Mouse (Mus musculus) embryonic facial prominence, embryonic 15.5 days (tissue): ENCODE results near the gene Cwc15. TPM values are rescaled to one million over a fixed set of nuclear protein-coding genes. Genes with fewer than 3 reads are reported as not detected.
"Not testable (repeated sequence)": the region's sequence is repeated elsewhere in the genome, so short reads cannot be mapped to it uniquely, and the experiment has no call there.

Experiments
- ATAC-seq: fragments of 200-750 bp; cut with Nextera tagmentation; 2 replicates; pipeline ENCODE4 v1.8.0; 2017; ENCODE audit warnings: low read depth, moderate TSS enrichment; ENCODE audit not compliant: insufficient number of reproducible peaks, low FRiP score, low TSS enrichment
- H3K27ac ChIP-seq: fragments of 300-500 bp; sonication (generic); replicated peaks from 2 replicates; pipeline ENCODE4 v1.5.1; 2015; ENCODE audit warnings: mild to moderate bottlenecking, inconsistent platforms
- H3K27me3 ChIP-seq: fragments of 300-500 bp; sonication (generic); 2 replicates; pipeline ENCODE4 v1.6.1; 2015; ENCODE audit warnings: inconsistent platforms
- H3K36me3 ChIP-seq: fragments of 300-500 bp; sonication (generic); 2 replicates; pipeline ENCODE4 v1.6.1; 2015; ENCODE audit warnings: mild to moderate bottlenecking, inconsistent platforms
- H3K4me1 ChIP-seq: fragments of 300-500 bp; sonication (generic); 2 replicates; pipeline ENCODE4 v1.6.1; 2015; ENCODE audit warnings: inconsistent platforms
- H3K4me2 ChIP-seq: fragments of 300-500 bp; sonication (generic); replicated peaks from 2 replicates; pipeline ENCODE4 v1.6.1; 2015; ENCODE audit warnings: mild to moderate bottlenecking, inconsistent platforms
- H3K4me3 ChIP-seq: fragments of 300-500 bp; sonication (generic); replicated peaks from 2 replicates; pipeline ENCODE4 v1.5.1; 2015; ENCODE audit warnings: mild to moderate bottlenecking, inconsistent platforms
- H3K9ac ChIP-seq: fragments of 300-500 bp; sonication (generic); 2 replicates; pipeline ENCODE4 v1.6.1; 2015; ENCODE audit warnings: inconsistent platforms
- H3K9me3 ChIP-seq: fragments of 300-500 bp; sonication (generic); replicated peaks from 2 replicates; pipeline ENCODE4 v1.6.1; 2016; ENCODE audit warnings: inconsistent platforms
- WGBS: fragments of 180-500 bp; shearing (Covaris S2); methylation state at CpG from one replicate; pipeline ENCODE4 v1.1.7; 2015; 5-methylcytosine and 5-hydroxymethylcytosine counted together
- polyA plus RNA-seq: library from polyadenylated mRNA; unstranded; fragments of >200 nt; fragmentation: Nextera tagmentation; extraction: Ambion mirVana; gene quantifications from 2 replicates; pipeline ENCODE4 v1.2.1, GENCODE M21; 2015

Gene Cwc15
- polyA plus RNA-seq: 144 and 152 TPM in 2 replicates

DNA sequence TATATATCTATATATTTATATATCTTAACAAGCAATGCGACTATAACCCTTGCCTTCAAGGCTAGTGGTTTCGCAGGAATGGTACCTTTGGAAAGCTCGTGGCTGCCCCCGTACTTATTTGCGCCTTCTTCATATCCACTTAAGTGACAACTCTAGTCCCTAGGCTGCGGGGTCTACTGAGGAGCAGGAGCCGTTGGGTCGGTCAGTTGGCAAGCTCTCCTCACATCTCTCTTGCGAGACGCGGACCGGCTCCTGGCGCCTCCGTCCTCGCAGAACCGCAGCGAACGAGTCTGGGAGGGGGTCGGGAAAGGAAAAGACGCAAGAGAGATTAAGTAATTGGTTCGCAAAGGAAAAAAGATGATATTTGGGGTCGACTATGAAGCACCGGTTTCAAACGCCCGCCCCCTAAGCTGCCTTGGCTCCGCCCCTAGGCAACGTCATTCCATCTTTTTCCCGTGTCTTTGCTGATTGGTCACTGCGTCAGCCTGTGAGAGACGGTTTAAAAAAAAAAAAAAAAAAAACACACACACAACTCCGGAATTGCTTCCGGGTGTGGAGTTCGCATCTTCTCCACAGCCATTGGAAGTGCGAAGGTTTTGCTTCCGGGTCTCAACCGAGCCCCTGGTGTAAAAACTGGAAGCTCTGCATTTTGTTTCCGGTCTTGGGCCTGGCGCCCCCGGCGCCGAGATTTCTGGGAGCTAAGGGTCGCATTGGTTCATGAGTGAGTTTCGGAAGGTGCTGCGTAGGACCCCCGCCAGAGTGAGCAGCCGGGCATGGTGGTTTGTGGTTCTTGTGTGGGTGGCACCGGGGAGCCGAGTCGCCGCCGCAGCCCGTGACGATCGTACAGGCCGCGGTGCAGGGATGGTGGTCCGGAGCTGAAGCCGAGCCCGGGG lies at the start of gene Cwc15, which contains the start of gene Kdm4d:
Gene Cwc15, plus strand, starts transcription at position 595 of the 893 bp plus-strand sequence.
Gene Kdm4d, minus strand, starts transcription at position 460 of the 893 bp plus-strand sequence.
- peak; percentile 99 for ATAC-seq

DNA sequence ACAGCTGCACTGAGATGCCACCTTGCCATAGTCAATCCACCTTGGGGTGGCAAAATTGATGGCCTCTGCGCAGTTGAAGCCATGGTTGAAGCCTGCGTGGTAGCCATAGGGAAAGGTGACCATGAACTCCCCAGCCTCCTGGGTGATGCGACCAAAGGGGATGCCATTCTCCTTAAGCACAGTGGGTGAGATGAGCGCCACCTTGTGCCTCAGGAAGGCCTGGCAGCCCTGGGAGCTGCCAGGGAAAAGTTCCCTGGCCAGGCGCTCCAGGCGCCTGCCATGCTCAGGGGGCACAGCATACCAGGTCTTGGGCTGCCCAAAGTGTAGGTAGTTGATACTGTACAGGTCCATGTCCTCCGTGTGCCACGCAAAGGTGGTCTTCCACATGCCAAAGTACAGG lies 49.3 kb upstream of the Cwc15 start:
- H3K4me3 ChIP-seq, H3K9me3 ChIP-seq, H3K4me2 ChIP-seq, H3K27ac ChIP-seq, H3K9ac ChIP-seq, H3K4me1 ChIP-seq, ATAC-seq, H3K27me3 ChIP-seq, H3K36me3 ChIP-seq: not testable (repeated sequence)
- 64% methylated on average over 8 of the region's 8 CpGs for WGBS

More for the DNA sequence above, at the start of gene Cwc15, which contains the start of gene Kdm4d:
- under 1% methylated on average over 59 of the region's 59 CpGs for WGBS
- H3K4me1 ChIP-seq: peaks cover 10% of the 10 kb centered on the region
- peak within 1 kb of the TSS; percentile 66 for H3K4me2 ChIP-seq
- no peaks in the 10 kb centered on the region for H3K9me3 ChIP-seq
- peaks cover 30% of the 10 kb centered on the region for H3K36me3 ChIP-seq
- no peaks in the 10 kb centered on the region for H3K27me3 ChIP-seq
- H3K4me3 ChIP-seq: peak within 1 kb of the TSS; percentile 85
- peak within 1 kb of the TSS; percentile 76 for H3K27ac ChIP-seq
- peak within 1 kb of the TSS; percentile 80 for H3K9ac ChIP-seq

DNA sequence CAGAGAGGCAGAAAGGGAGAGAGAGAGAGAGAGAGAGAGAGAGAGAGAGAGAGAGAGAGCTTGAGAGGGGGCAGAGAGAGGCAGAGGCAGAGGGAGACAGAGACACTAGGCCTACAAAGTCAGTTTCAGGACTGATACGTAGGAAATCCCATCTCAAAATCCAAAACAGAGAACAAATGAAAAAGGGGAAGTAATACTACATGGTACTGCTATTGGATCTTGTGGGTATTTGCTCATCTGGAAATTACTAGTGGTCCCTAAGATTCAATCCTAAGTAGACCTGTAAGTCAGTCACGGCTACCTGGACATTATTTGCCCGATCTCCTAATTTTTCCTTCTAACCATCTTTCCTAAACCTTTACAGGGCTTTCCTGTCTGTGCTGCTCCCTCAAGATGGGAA lies 44.1 kb upstream of the Cwc15 start:
- H3K4me3 ChIP-seq: no peak overlapping the region
- H3K27me3 ChIP-seq: no peaks in the 10 kb centered on the region
- no peak overlapping the region for H3K9ac ChIP-seq
- ATAC-seq: no peak
- 89% methylated on average over 3 of the region's 3 CpGs for WGBS
- no peaks in the 10 kb centered on the region for H3K4me1 ChIP-seq
- no peaks in the 10 kb centered on the region for H3K9me3 ChIP-seq
- H3K4me2 ChIP-seq: no peak overlapping the region
- no peaks in the 10 kb centered on the region for H3K36me3 ChIP-seq
- no peak overlapping the region for H3K27ac ChIP-seq

DNA sequence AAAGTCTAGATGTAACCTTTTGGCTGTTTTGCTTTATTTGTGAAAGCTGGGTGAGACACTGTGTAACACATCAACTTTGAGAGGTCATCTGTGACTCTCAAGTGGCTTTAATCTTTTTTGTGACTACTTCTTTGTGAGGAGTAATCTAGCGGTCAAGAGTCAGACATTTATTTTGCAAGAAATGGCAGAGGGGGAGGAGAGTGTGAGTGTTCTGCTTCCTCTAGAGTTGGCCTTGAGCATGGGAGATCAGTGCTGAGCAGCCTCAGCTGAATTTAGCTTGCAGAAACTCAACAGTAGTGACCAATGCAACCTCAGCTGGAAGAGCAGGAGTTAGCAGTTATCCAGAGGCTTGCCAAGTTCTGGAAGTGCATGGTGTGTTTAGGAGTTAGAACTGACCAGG lies 37.9 kb upstream of the Cwc15 start:
- H3K4me3 ChIP-seq, H3K4me2 ChIP-seq, H3K27ac ChIP-seq, H3K27me3 ChIP-seq, H3K36me3 ChIP-seq, H3K9me3 ChIP-seq, H3K4me1 ChIP-seq, ATAC-seq, H3K9ac ChIP-seq: not testable (repeated sequence)
- 100% methylated on average over 1 of the region's 1 CpGs for WGBS

DNA sequence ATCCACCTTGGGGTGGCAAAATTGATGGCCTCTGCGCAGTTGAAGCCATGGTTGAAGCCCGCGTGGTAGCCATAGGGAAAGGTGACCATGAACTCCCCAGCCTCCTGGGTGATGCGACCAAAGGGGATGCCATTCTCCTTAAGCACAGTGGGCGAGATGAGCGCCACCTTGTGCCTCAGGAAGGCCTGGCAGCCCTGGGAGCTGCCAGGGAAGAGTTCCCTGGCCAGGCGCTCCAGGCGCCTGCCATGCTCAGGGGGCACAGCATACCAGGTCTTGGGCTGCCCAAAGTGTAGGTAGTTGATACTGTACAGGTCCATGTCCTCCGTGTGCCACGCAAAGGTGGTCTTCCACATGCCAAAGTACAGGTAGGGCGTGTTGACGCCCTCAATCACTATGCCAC lies 36.7 kb upstream of the Cwc15 start:
- not testable (repeated sequence) for H3K36me3 ChIP-seq, H3K27ac ChIP-seq, H3K4me2 ChIP-seq, ATAC-seq, H3K4me1 ChIP-seq, H3K9ac ChIP-seq, H3K9me3 ChIP-seq, H3K4me3 ChIP-seq, H3K27me3 ChIP-seq
- WGBS: 77% methylated on average over 12 of the region's 12 CpGs

DNA sequence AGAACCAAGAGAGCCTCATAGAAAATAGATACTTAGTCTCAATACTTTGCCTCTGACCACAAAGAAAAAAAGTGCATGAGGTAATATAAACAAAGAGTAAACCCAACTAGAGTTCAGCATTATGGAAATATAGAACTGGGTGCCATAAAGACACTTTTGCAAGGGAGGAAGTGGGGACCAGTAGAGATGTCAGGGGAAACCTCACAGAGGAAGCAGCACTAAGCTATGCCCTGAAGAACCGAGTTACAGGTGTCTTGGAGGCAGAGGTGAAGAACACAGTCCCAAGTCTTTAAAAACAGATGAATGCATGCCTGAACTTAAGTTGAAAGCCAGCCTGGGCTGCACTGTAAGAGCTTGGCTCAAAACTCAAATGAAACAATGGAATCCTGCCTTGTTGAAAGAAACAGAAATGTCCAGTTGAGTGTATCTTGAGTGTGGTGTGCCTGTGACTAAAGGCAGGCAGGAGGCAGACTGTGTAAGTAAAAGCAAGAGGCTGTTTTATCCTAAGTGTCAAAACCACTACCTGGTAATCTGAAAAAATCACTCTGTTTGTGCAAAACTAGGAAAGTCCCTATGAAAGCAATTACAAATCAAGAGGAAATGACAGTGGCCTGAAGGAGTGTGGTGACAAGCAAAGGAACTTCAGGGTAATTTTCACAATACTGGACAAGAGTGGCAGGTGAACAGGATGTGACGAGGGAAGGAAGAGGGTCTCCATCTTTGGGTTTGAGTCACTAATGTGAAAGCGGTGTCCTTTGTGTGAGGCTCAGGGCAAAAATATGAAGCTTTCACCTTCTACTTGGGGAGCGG lies 1.3 kb upstream of the Cwc15 start:
- ATAC-seq: no peak
- no peak overlapping the region for H3K9ac ChIP-seq
- peaks cover 21% of the 10 kb centered on the region for H3K36me3 ChIP-seq
- H3K4me1 ChIP-seq: peaks cover 10% of the 10 kb centered on the region
- 80% methylated on average over 4 of the region's 4 CpGs for WGBS
- H3K4me3 ChIP-seq: peak overlapping the region; percentile 85
- H3K4me2 ChIP-seq: peak overlapping the region; percentile 66
- no peaks in the 10 kb centered on the region for H3K27me3 ChIP-seq
- H3K27ac ChIP-seq: no peak overlapping the region
- H3K9me3 ChIP-seq: no peaks in the 10 kb centered on the region

DNA sequence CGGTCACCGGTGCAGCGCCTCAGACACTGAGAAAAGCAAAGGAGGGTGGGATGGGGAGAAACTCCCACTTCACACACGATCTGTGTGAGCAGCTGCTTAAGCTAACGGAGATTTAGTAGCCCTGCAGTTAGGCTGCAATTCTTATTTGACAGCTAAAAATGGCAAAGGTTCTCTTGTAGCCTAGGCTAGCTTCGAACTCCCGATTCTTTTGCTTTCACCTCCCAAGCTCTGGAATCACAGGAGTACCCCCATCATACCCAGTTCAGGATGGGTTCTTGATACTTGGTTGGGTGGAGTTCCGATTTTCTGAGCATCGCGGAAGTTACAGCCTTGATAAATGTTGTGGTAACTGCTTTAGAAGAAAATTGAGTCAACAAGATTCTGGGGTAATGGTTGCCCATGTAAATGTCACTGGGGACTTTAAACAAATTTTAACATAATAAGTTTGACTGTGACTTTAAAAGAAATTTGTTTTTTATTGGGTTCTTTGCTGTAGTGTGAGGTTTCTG lies 553 bp downstream of the Cwc15 start:
- ATAC-seq: no peak
- WGBS: 5% methylated on average over 10 of the region's 10 CpGs
- peak overlapping the region; percentile 85 for H3K4me3 ChIP-seq
- peak overlapping the region; percentile 76 for H3K27ac ChIP-seq
- H3K4me2 ChIP-seq: peak overlapping the region; percentile 52
- peaks cover 10% of the 10 kb centered on the region for H3K4me1 ChIP-seq
- H3K9me3 ChIP-seq: no peaks in the 10 kb centered on the region
- peak overlapping the region; percentile 80 for H3K9ac ChIP-seq
- peaks cover 37% of the 10 kb centered on the region for H3K36me3 ChIP-seq
- no peaks in the 10 kb centered on the region for H3K27me3 ChIP-seq

DNA sequence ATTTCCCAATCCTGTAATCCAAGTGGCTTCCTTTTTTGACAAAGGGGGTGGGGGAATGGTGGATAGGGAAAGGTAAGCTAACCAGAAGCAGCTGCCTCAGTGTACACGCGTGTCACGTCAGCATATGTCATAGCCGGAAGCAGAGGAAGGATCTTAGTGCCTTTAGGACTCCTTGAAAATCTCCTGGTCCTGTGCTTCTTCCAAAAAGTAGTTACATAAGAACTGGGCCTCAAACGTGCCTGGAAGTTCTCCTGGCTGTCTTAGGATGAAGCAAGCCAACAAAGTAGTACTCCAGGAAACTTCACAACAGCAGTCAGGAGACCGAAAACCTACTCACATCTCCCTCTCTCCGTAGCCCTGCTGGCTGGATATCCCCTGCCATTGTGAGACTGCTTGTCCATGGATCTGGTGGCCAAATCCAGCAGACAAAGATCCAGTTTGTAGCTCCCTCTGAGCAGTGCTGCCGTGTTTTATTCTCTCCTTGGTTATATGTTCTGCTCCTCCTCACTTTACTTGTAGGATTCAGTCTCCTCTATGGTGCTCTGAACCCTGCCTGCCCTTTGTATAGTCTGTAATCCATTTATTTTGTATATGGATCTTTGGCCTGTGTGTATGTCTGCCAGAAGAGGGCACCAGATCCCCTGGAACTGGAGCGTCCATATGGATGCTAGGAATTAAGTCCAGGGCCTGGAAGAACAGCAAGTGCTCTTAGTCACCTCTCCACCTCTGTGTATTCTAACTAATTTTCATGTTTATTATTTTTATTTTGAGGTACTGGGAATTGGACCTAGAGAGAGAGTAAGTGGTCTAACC lies 12.4 kb downstream of the Cwc15 start:
- H3K9me3 ChIP-seq: no peaks in the 10 kb centered on the region
- H3K4me1 ChIP-seq: no peaks in the 10 kb centered on the region
- no peak overlapping the region for H3K9ac ChIP-seq
- no peaks in the 10 kb centered on the region for H3K27me3 ChIP-seq
- H3K4me3 ChIP-seq: no peak overlapping the region
- no peak overlapping the region for H3K4me2 ChIP-seq
- WGBS: 68% methylated on average over 9 of the region's 9 CpGs
- ATAC-seq: peak; percentile 63; the same call in 1 of the 2 replicates
- 0 out of 2 replicates have a peak overlapping the region, but pooled peaks have one; percentile 39 for H3K27ac ChIP-seq
- H3K36me3 ChIP-seq: peaks cover 39% of the 10 kb centered on the region

DNA sequence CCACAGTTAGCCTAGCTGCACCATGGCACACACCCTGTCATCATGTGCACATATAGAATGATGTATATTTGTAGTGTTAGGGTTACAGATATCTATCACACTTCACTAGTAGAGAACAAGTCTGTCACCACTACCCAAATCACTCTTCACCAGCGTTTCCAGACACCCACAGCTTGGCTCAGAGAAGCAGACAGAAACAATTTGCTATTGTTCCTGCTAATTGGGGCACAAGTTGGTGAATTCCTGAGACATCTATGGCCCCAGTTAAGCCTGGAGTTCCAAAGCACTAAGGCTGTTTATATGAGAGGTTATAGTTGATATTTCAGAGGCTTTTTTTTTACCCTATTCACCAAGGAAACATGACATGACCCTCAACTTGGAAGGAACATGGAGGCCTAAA lies 16.9 kb downstream of the Cwc15 start:
- Histone ChIP-seq H3K27ac (no peak overlapping the region), H3K9ac (no peak overlapping the region), H3K9me3 (no peaks in the 10 kb centered on the region), H3K4me1 (no peaks in the 10 kb centered on the region), H3K27me3 (no peaks in the 10 kb centered on the region), H3K36me3 (peaks cover 7% of the 10 kb centered on the region; the same call in 1 of the 2 replicates), H3K4me2 (no peak overlapping the region), H3K4me3 (no peak overlapping the region)
- no peak for ATAC-seq
- WGBS: 31% methylated on average over 1 of the region's 1 CpGs

DNA sequence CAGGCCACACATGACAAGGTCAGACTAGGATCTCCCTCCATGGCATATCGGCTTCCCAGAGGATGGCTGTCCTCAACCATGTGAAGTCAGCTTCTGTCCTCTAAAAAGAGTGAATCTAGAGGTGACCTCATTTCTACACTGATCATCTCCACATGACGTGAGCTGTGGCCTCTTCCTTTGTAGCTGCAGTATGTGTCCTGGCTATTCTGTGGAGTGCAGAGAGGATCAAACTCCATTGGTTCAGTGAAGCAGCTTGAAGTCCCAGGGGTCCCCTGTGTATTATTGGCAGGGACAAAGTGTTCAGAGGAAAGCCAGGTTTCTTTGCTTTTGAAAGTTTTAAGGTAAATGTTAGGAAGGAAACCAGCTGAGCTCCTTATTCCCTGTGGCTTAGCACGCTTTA lies 17.7 kb downstream of the Cwc15 start:
- ATAC-seq: no peak
- no peak overlapping the region for H3K9ac ChIP-seq
- no peaks in the 10 kb centered on the region for H3K27me3 ChIP-seq
- H3K27ac ChIP-seq: no peak overlapping the region
- H3K4me3 ChIP-seq: no peak overlapping the region
- no peaks in the 10 kb centered on the region for H3K9me3 ChIP-seq
- no peaks in the 10 kb centered on the region for H3K4me1 ChIP-seq
- H3K4me2 ChIP-seq: no peak overlapping the region
- no peaks in the 10 kb centered on the region; the same call in 1 of the 2 replicates for H3K36me3 ChIP-seq
- 77% methylated on average over 3 of the region's 3 CpGs for WGBS
